Mouse (Mus musculus): ENCODE measurements at regions not wholly inside any gene's neighbourhood (a gene's known extent, or its start where the extent isn't known, plus 50 kb on each side); places are given as distances from the start of the nearest gene placed in this dataset.

DNA sequence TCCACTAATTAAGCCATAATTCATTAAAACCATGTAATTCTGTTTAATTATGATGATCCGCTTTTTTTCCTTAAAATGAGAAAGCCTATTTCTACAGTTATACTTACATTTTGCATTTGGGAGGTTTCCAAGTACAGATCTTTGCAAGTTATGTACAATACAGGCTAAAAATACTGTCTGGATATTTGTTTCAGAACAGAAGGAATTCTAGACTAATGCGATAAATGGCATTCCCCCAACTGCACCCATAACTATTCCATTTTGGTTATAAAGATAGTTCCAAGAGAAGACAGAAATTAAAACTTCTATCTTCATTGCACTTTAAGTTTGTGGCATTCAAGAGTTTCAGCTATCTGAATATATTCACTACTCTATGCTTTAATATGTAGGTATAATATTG lies 137.0 kb upstream of the Ctnnd2 start:
- TF ChIP-seq CTCF (IDR thresholded peaks at IDR 0.05; ENCODE audit: low read depth) (no peak), EP300 (IDR thresholded peaks at IDR 0.05; ENCODE audit: low read depth) (no peak)
